Mouse (Mus musculus) MEL (cell line): ENCODE measurements at regions not wholly inside any gene's neighbourhood (a gene's known extent, or its start where the extent isn't known, plus 50 kb on each side); places are given as distances from the start of the nearest gene placed in this dataset.

Source experiments
- DNase-seq: peaks from one replicate; pipeline ENCODE4 v3.0.0; 2011; ENCODE audit warnings: low read depth, low spot score
- H3K27ac ChIP-seq: 2 replicates; pipeline ENCODE4 v1.5.1; 2012; ENCODE audit warnings: low read depth, mild to moderate bottlenecking, control low read depth, low read length, moderate library complexity; ENCODE audit not compliant: control insufficient read depth
- H3K27me3 ChIP-seq, 2 experiments: fragments of 150-350 bp in 1 of 2; sonication (generic) in 1 of 2; 2 replicates each; pipeline ENCODE4 v1.6.1; 2012; ENCODE audit warnings: low read length in 2 of 2, mild to moderate bottlenecking in 2 of 2, improper control_type of control experiment in 1 of 2, moderate library complexity in 1 of 2; ENCODE audit not compliant: insufficient read depth in 2 of 2, control insufficient read depth in 1 of 2
- H3K36me3 ChIP-seq, 2 experiments: 2 replicates each; pipeline ENCODE4 v1.6.1; 2012 to 2014; ENCODE audit warnings: low read length in 2 of 2, improper control_type of control experiment in 1 of 2, inconsistent platforms in 1 of 2, mild to moderate bottlenecking in 1 of 2; ENCODE audit not compliant: insufficient read depth in 2 of 2, control insufficient read depth in 1 of 2
- H3K4me1 ChIP-seq, 2 experiments: fragments of 150-350 bp in 1 of 2; sonication (generic) in 1 of 2; 2 replicates each; pipeline ENCODE4 v1.6.1; 2012; ENCODE audit warnings: low read length in 2 of 2, improper control_type of control experiment in 1 of 2, mild to moderate bottlenecking in 1 of 2; ENCODE audit not compliant: insufficient read depth in 2 of 2, control insufficient read depth in 1 of 2
- H3K4me3 ChIP-seq, 2 experiments: fragments of 150-350 bp in 1 of 2; sonication (generic) in 1 of 2; 2 replicates each; pipeline ENCODE4 v1.5.1; 2012; ENCODE audit warnings: low read depth in 2 of 2, low read length in 2 of 2, mild to moderate bottlenecking in 2 of 2, moderate library complexity in 2 of 2, control low read depth in 1 of 2, improper control_type of control experiment in 1 of 2; ENCODE audit not compliant: control insufficient read depth in 1 of 2, insufficient read depth in 1 of 2
- H3K79me2 ChIP-seq: 2 replicates; pipeline ENCODE4 v1.6.1; 2012; ENCODE audit warnings: mild to moderate bottlenecking, low read length, moderate library complexity; ENCODE audit not compliant: control insufficient read depth, poor library complexity, insufficient read depth
- H3K9ac ChIP-seq: 2 replicates; pipeline ENCODE4 v1.6.1; 2012; ENCODE audit warnings: low read depth, mild to moderate bottlenecking, control low read depth, low read length, moderate library complexity; ENCODE audit not compliant: control insufficient read depth, poor library complexity, severe bottlenecking
- H3K9me3 ChIP-seq: fragments of 150-350 bp; sonication (generic); replicated peaks from 2 replicates; pipeline ENCODE4 v1.6.1; 2012; ENCODE audit warnings: mild to moderate bottlenecking, low read length, improper control_type of control experiment, moderate library complexity; ENCODE audit not compliant: insufficient read depth
- BHLHE40 ChIP-seq: IDR thresholded peaks from 2 replicates; pipeline ENCODE4 v1.6.1; 2012; ENCODE audit warnings: low read depth, mild to moderate bottlenecking, inconsistent platforms, low read length, improper control_type of control experiment, borderline replicate concordance
- CHD2 ChIP-seq: IDR thresholded peaks from 2 replicates; pipeline ENCODE4 v1.6.1; 2011; ENCODE audit warnings: low read length, improper control_type of control experiment
- CTCF ChIP-seq, 3 experiments: IDR thresholded peaks in 2 of 3; conservative IDR thresholded peaks in 1 of 3; 2 replicates each; pipeline ENCODE4 v1.5.1; 2011 to 2012; ENCODE audit warnings: low read length in 3 of 3, low read depth in 2 of 3, mild to moderate bottlenecking in 2 of 3, improper control_type of control experiment in 1 of 3, inconsistent platforms in 1 of 3, mixed read lengths in 1 of 3, moderate library complexity in 1 of 3; ENCODE audit not compliant: control insufficient read depth in 1 of 3, insufficient read depth in 1 of 3, poor library complexity in 1 of 3, severe bottlenecking in 1 of 3
- ELF1 ChIP-seq: IDR thresholded peaks from 2 replicates; pipeline ENCODE4 v1.6.1; 2014; ENCODE audit warnings: low read depth, mild to moderate bottlenecking, inconsistent platforms, low read length, improper control_type of control experiment, moderate library complexity
- EP300 ChIP-seq, 2 experiments: IDR thresholded peaks; 2 replicates each; pipeline ENCODE4 v1.6.1; 2011; ENCODE audit warnings: improper control_type of control experiment in 2 of 2, low read length in 2 of 2, low read depth in 1 of 2, mild to moderate bottlenecking in 1 of 2
- ETS1 ChIP-seq: IDR thresholded peaks from 2 replicates; pipeline ENCODE4 v1.6.1; 2012; ENCODE audit warnings: low read depth, mild to moderate bottlenecking, inconsistent platforms, low read length, improper control_type of control experiment, moderate library complexity
- GABPA ChIP-seq: IDR thresholded peaks from 2 replicates; pipeline ENCODE4 v1.6.1; 2012; ENCODE audit warnings: low read depth, mild to moderate bottlenecking, inconsistent platforms, low read length, improper control_type of control experiment, moderate library complexity
- KAT2A ChIP-seq: conservative IDR thresholded peaks from 2 replicates; pipeline ENCODE4 v1.6.1; 2012; ENCODE audit warnings: low read depth, low read length, improper control_type of control experiment, inconsistent platforms
- MAFK ChIP-seq: IDR thresholded peaks from 2 replicates; pipeline ENCODE4 v1.6.1; 2011; ENCODE audit warnings: low read depth, mild to moderate bottlenecking, low read length, improper control_type of control experiment, borderline replicate concordance
- MAX ChIP-seq: IDR thresholded peaks from 2 replicates; pipeline ENCODE4 v1.6.1; 2011; ENCODE audit warnings: low read length, improper control_type of control experiment
- MAZ ChIP-seq: IDR thresholded peaks from 2 replicates; pipeline ENCODE4 v1.6.1; 2012; ENCODE audit warnings: low read depth, mild to moderate bottlenecking, inconsistent platforms, low read length, improper control_type of control experiment
- MYB ChIP-seq: IDR thresholded peaks from 2 replicates; pipeline ENCODE4 v1.6.1; 2011; ENCODE audit warnings: mild to moderate bottlenecking, low read depth, low read length, improper control_type of control experiment
- MYC ChIP-seq: IDR thresholded peaks from 2 replicates; pipeline ENCODE4 v1.6.1; 2011; ENCODE audit warnings: low read depth, mild to moderate bottlenecking, low read length, improper control_type of control experiment, moderate library complexity
- NELFE ChIP-seq: IDR thresholded peaks from 2 replicates; pipeline ENCODE4 v1.6.1; 2011; ENCODE audit warnings: low read depth, low read length, improper control_type of control experiment
- POLR2A ChIP-seq, 2 experiments: IDR thresholded peaks; 2 replicates each; pipeline ENCODE4 v1.6.1; 2011 to 2012; ENCODE audit warnings: low read length in 2 of 2, mild to moderate bottlenecking in 2 of 2, control low read depth in 1 of 2, improper control_type of control experiment in 1 of 2, low read depth in 1 of 2, moderate library complexity in 1 of 2; ENCODE audit not compliant: control insufficient read depth in 1 of 2, insufficient read depth in 1 of 2, poor library complexity in 1 of 2
- POLR2AphosphoS2 ChIP-seq: IDR thresholded peaks from 2 replicates; pipeline ENCODE4 v1.6.1; 2011; ENCODE audit warnings: low read length, improper control_type of control experiment
- RAD21 ChIP-seq: IDR thresholded peaks from 2 replicates; pipeline ENCODE4 v1.6.1; 2011; ENCODE audit warnings: mild to moderate bottlenecking, low read depth, low read length, improper control_type of control experiment
- RCOR1 ChIP-seq: IDR thresholded peaks from 2 replicates; pipeline ENCODE4 v1.6.1; 2012; ENCODE audit warnings: low read depth, mild to moderate bottlenecking, inconsistent platforms, low read length, improper control_type of control experiment
- SIN3A ChIP-seq: IDR thresholded peaks from 2 replicates; pipeline ENCODE4 v1.6.1; 2012; ENCODE audit warnings: low read length, improper control_type of control experiment, inconsistent platforms
- SMC3 ChIP-seq: IDR thresholded peaks from 2 replicates; pipeline ENCODE4 v1.6.1; 2011; ENCODE audit warnings: low read depth, low read length, improper control_type of control experiment
- TAL1 ChIP-seq: IDR thresholded peaks from 2 replicates; pipeline ENCODE4 v1.6.1; 2012; ENCODE audit warnings: mild to moderate bottlenecking, inconsistent platforms, low read length, moderate library complexity, mixed read lengths
- TBP ChIP-seq: IDR thresholded peaks from 2 replicates; pipeline ENCODE4 v1.8.0; 2011; ENCODE audit warnings: low read depth, low read length, improper control_type of control experiment
- USF1 ChIP-seq: IDR thresholded peaks from 2 replicates; pipeline ENCODE4 v1.6.1; 2014; ENCODE audit warnings: low read depth, mild to moderate bottlenecking, inconsistent platforms, low read length, improper control_type of control experiment, moderate library complexity
- ZC3H11A ChIP-seq: IDR thresholded peaks from 2 replicates; pipeline ENCODE4 v1.6.1; 2012; ENCODE audit warnings: low read depth, mild to moderate bottlenecking, inconsistent platforms, low read length, improper control_type of control experiment
- ZMIZ1 ChIP-seq: IDR thresholded peaks from 2 replicates; pipeline ENCODE4 v1.6.1; 2012; ENCODE audit warnings: low read depth, mild to moderate bottlenecking, inconsistent platforms, low read length, improper control_type of control experiment, moderate library complexity

GRCm38 (mm10) chr3:145705317-145705716 lies 53.2 kb upstream of the Ddah1 start:
- H3K4me3 ChIP-seq, result no peak overlapping the region
- no peak for DNase-seq

DNA sequence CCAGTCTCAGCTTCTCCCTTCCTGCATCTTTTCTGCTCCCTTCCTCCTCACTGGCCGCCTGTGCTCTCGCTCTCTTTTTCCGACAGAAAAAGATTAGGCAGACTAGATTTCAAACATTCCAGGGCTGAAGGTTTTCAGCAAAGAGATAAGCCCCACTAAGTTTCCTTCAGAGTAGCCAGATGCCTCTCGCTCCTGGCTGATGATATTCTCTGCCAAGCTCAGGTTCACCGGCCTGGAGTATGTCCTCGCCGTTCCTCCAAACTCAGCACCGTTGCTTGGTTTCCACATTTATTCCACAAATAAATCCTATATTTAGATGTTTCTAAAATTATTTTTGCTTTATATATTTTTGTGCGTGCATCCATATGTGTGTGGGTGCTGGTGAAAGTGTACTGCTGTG lies 54.3 kb upstream of the Ccn1 start:
- Histone ChIP-seq H3K79me2 (no peaks in the 10 kb centered on the region), H3K27ac (no peak overlapping the region), H3K4me1 (no peaks in the 10 kb centered on the region), H3K27me3 (no peaks in the 10 kb centered on the region), H3K9ac (no peak overlapping the region), H3K4me3 (no peak overlapping the region), H3K36me3 (no peaks in the 10 kb centered on the region), H3K9me3 (no peaks in the 10 kb centered on the region)
- no peak for DNase-seq
- no peak for TF ChIP-seq SMC3
- TF ChIP-seq CHD2, result no peak
- no peak for TF ChIP-seq KAT2A
- TF ChIP-seq MAX, result no peak
- TF ChIP-seq MYB, result no peak
- TF ChIP-seq POLR2A (IDR thresholded peaks at IDR 0.05; ENCODE audit: control insufficient read depth in 1 of 2, insufficient read depth in 1 of 2, low read depth in 1 of 2, low read length in 2 of 2, poor library complexity in 1 of 2), result no peak
- no peak for TF ChIP-seq TBP
- no peak for TF ChIP-seq POLR2AphosphoS2
- no peak for TF ChIP-seq ZC3H11A

More at GRCm38 (mm10) chr3:145705317-145705716, 53.2 kb upstream of the Ddah1 start:
- Histone ChIP-seq H3K79me2 (no peaks in the 10 kb centered on the region), H3K27me3 (no peaks in the 10 kb centered on the region), H3K4me1 (no peaks in the 10 kb centered on the region), H3K36me3 (no peaks in the 10 kb centered on the region), H3K27ac (no peak overlapping the region), H3K9ac (no peak overlapping the region), H3K9me3 (no peaks in the 10 kb centered on the region)
- TF ChIP-seq SMC3 (no peak), MAFK (no peak), GABPA (no peak), MAZ (no peak), POLR2A (IDR thresholded peaks at IDR 0.05; ENCODE audit: control insufficient read depth in 1 of 2, insufficient read depth in 1 of 2, low read depth in 1 of 2, low read length in 2 of 2, poor library complexity in 1 of 2) (no peak), EP300 (IDR thresholded peaks at IDR 0.05; ENCODE audit: low read depth in 1 of 2, low read length in 2 of 2) (no peak), MYC (no peak), SIN3A (no peak), USF1 (no peak), MAX (no peak), CTCF (IDR thresholded peaks at IDR 0.05 in 2 of 3, conservative IDR thresholded peaks at IDR 0.05 in 1 of 3; ENCODE audit: control insufficient read depth in 1 of 3, insufficient read depth in 1 of 3, low read depth in 2 of 3, low read length in 3 of 3, poor library complexity in 1 of 3, severe bottlenecking in 1 of 3) (no peak), ZMIZ1 (no peak), RAD21 (no peak), NELFE (no peak), ELF1 (no peak), ETS1 (no peak), BHLHE40 (no peak), TAL1 (no peak), MYB (no peak), RCOR1 (no peak)
